Mouse (Mus musculus) ES-CJ7 (cell line): ENCODE results near the gene Gm28044.
"Not testable (repeated sequence)": the region's sequence is repeated elsewhere in the genome, so short reads cannot be mapped to it uniquely, and the experiment has no call there.

Experiments
- DNase-seq: peaks from one replicate; pipeline ENCODE4 v3.0.0; 2011; ENCODE audit warnings: low read depth, low spot score

Gm28044 gene

DNA sequence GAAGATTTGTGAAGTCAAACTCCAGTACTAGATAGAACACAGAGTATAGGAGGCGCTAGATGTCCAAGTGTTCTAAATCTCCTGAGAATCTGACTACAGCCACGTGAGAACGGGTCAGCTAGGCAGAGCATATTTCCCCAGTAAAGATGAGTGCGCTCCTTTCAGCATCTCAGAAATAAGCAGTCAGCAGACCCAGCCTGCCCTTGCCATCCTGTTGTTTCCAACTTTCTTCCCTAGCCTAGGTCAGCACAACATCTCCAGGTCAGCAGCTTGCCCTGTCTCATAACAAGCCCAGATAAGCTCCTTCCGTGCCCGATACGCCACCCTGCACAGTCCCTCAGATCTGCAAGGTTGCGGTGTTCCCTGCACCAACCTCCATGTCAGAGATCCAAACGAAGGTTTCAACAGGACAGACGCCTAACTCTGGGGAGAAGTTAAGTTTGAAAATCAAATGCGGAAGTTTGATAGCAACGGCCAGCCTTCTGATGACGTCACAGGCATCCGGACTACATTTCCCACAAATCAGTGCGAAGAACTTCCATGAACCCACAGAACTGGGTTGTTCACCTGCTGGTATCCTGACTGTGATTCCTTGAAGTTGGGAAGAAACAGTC is at the start of gene Gm28044, which contains the start of gene Zfp953:
Gene Gm28044, minus strand, starts transcription at position 406 of the 614 bp plus-strand sequence.
Gene Zfp953, minus strand, starts transcription at position 475 of the 614 bp plus-strand sequence.
- peak; percentile 85 for DNase-seq

DNA sequence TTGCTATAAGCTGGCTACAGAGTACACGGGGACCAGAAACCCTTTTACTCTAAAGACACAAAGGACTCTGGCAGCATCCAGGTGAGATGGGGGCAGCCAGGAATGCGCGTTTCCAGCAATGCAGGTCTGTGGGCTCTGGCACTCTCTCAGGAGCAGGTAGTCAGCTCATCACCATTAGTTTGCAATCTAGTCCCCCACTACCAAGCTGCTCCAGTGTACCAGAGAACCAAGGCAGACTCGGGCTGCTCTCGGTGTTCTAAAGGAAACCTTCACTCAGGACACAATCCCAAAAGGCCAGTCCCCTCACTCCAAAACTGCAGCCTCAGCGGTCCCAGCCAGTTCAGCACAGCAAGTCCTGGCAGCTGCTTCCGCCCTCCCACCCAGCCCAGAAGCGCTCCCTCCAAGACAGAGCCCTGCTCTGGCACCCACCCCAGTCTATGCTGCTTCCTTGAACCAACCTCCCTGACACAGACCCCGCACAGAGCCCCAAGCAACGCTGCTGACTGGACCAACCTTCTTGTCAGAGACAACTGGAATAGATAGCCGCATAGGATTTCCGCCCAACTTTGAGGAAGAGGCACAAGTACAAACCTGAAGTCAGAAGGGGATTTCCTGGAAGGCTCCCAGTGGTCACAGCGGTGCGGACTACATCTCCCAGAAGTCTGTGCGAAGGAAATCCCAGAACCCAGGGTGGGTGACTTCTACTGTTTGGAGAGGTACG is 39.0 kb upstream of the Gm28044 start, which contains the start of gene Zfp429:
Gene Zfp429, minus strand, starts transcription at position 637 of the 721 bp plus-strand sequence.
- DNase-seq = peak; percentile 40

DNA sequence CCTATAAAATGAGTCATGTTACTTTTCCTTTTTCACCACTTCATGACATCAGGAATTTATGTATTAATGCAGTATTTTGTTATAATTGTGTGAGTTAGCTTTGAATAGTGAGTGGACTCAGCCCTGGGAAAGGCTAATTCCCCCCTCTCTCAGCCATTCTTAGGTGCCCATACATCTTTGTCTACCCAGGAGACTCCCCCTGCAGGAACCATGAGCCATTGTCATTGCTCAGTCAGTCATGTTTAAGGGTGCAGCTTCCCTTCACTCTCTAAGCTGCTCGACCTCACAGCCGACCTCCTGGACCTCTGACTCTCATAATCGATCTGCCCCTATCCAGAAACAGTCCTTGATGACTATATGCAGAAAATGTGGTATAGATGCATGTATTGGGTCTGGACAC is 15.9 kb upstream of the Gm28044 start:
- not testable (repeated sequence) for DNase-seq

DNA sequence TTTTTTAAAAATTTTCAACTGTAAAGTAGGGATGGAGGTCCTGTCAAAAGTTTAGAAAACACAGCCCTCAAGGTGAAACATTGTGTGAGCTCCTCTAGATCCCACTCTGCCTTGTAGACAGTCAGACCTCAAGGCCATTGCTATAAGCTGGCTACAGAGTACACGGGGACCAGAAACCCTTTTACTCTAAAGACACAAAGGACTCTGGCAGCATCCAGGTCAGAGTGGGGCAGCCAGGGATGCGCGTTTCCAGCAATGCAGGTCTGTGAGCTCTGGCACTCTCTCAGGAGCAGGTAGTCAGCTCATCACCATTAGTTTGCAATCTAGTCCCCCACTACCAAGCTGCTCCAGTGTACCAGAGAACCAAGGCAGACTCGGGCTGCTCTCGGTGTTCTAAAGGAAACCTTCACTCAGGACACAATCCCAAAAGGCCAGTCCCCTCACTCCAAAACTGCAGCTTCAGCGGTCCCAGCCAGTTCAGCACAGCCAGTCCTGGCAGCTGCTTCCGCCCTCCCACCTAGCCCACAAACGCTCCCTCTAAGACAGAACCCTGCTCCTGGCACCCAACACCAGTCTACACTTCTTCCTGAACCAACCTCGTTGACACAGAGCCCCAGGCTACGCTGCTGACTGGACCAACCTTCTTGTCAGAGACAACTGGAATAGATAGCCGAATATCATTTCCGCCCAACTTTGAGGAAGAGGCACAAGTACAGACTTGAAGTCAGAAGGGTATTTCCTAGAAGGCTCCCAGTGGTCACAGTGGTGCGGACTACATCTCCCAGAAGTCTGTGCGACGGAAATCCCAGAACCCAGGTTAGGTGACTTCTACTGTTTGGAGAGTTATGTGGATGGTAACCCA is 14.9 kb upstream of the Gm28044 start, which contains the start of the genes Gm28041 and Zfp456:
Gene Gm28041, minus strand, starts transcription at position 684 of the 862 bp plus-strand sequence.
Gene Zfp456, minus strand, starts transcription at position 761 of the 862 bp plus-strand sequence.
- DNase-seq = peak; percentile 66

DNA sequence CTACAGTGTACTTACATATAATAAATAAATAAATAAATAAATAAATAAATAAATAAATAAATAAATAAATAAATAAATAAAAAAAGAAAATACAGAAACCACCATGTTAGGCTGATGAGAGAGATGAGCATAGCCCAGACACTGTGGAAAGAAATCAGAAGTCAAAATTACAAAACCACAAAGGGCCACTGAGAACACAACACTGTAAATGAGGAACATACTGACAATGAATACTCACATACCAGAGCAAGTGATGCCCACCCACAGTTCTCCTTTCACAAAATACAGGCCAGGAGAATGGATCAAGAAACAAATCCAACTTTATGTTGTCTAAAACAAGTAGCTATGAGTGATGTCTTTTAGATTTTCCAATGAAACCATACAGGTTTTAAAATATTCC is 8.5 kb downstream of the Gm28044 start:
- no peak for DNase-seq

DNA sequence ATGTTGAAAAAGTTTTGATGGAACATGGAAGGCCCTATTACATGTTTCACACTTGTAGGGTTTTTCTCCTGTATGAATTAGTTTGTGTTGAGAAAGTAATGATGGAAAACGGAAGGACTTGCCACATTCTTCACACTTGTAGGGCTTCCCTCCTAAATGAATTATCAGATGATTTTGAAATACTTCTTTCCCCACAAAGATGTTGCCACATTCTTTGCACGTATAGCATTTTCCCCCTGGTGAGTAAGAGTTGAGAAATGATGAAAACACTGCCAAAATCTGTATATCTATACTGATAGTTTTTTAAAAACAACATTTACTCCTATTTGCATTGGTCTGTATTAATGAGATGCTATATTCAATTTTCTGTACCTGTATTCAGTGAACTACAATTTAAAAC is 16.9 kb downstream of the Gm28044 start:
- no peak for DNase-seq

DNA sequence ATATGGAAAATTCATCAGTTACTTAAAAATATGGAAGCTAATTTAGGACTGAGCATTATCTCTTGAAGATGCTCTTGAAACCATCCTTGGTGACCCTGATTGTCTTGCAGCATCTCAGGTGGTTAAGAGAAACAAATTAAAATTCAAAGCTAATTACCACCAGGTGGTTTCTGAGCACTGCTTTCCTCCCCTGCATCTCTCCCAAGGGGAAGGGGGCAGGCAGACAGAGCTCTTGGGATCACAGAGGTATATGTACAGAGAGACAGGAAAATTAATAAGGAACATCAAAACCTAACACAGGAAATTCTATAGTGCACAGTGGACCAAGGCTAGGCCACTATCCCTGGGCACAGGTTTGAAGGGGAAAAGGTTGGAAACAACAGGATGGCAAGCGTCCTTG is 27.5 kb downstream of the Gm28044 start:
- DNase-seq = no peak

DNA sequence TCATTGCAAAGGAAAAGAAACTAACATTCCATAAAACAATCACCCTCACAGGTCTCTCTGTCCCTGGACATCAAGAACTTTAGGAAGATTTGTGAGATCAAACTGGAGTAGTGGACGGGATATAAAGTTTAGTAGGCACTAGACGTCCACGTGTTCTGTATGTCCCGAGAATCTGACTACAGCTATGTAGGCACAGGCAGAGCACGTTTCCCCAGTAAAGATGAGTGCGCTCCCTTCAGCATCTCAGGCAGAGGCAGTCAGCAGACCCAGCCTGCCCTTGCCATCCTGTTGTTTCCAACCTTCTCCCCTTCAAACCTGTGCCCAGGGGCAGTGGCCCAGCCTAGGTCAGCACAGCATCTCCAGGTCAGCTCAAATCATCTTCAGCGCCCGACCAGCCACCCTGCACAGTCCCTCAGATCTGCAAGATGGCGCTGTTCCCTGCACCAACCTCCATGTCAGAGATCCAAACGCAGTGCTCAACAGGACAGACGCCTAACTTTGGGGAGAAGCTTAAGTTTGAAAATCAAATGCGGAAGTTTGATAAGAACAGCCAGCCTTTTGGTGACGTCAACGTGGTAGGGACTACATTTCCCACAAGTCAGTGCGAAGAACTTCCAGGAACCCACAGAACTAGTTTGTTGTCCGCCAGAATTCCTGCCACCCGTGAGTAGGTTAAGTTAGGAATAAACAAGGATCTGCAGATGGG is 28.2 kb downstream of the Gm28044 start, which contains the start of gene Zfp595:
Gene Zfp595, minus strand, starts transcription at position 552 of the 706 bp plus-strand sequence.
- peak; percentile 88 for DNase-seq

DNA sequence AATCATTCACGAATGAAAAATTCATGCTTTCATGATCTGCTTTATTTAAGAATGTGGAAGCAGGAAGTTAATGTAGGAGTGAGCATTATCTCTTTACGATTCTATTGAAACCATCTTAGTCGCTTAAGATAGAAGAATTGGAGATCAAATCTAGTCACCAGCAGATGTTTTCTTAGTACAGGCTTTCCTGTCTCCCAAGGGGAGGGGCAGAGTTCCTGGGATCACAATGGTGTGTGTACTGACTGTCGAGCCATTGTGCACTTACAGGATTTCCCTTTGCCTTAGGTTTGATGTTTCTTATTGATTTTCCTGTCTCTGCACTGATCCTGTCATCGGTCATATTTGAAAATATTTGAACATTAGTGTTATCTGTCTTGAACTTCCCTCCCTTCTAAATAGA is 53.6 kb downstream of the Gm28044 start:
- DNase-seq = no peak

DNA sequence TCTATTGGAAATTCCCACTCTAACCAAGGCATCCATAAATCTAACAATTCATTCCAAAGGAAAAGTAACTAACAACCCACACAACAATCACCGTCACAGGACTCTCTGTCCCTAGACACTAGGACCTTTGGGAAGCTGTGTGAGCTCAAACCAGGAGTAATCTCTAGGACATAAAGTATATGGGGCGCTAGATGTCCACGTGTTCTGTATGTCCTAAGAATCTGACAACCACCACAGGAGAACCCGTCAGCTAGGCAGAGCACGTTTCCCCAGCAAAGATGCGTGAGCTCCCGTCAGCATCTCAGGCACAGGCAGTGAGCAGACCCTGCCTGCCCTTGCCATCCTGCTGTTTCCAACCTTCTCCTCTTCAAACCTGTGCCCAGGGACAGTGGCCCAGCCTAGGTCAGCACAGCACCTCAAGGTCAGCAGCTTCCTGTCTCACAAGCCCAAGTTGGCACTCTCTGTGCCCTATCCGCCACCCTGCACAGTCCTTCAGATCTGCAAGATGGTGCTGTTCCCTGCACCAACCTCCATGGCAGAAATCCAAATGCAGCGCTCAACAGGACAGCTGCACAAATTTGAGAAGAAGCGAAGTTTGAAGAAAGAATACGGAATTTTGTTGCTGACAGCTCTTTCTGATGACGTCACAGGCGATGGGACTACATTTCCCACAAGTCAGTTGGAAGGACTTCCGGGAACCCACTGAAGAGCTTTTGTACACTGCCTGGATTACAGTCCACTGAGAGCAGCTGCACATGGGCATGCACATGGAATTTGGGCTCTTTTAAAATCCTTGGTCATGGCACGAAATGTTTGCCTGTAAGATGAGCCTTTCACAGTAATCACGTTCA is 54.3 kb downstream of the Gm28044 start, which contains the start of gene Zfp457:
Gene Zfp457, minus strand, starts transcription at position 664 of the 851 bp plus-strand sequence.
- DNase-seq = peak; percentile 90

DNA sequence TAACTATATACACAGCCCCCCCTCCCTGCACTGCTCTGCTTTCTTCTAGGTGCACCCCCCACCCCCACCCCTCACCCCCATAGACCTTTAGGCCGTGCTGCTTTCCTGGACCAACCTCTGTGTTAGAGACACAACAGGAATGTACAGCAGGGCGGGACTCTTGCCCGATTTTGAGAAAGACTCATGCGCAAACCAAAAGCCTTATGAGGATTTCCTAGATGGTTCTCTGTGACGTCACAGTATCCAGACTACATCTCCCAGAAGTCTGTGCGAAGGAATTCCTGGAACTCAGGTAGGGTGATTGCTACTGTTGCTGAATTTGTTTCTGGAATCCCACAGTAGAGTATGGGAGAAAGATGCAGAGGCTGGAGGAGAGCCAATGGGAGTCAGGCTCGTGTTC is 82.0 kb downstream of the Gm28044 start, which contains the start of gene Zfp458:
Gene Zfp458, minus strand, starts transcription at position 153 of the 400 bp plus-strand sequence.
- peak; percentile 86 for DNase-seq

DNA sequence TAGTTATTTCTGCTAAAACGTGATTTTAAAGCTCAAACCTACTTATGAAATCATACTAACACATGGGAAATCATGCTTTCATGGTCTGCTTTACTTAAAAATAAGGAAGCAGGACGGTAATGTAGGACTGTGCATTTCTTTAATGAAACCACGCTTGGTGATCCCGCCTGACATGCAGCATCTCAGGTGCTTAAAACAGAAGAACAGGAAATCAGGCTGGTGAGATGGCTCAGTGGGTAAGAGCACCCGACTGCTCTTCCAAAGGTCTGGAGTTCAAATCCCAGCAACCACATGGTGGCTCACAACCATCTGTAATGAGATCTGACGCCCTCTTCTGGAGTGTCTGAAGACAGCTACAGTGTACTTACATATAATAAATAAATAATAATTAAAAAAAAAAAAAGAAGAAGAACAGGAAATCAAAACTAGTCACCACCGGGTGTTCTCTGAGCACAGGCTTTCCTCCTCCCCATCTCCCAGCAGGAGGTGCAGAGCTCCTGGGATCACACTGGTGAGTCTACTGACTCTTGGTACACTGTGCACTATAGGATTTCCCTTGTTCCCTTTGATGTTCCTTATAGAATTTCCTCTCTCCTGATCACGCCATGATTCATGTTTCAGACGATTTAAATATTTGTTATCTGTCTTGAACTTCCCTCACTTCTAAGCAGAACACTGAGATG is 90.8 kb downstream of the Gm28044 start:
- not testable (repeated sequence) for DNase-seq

DNA sequence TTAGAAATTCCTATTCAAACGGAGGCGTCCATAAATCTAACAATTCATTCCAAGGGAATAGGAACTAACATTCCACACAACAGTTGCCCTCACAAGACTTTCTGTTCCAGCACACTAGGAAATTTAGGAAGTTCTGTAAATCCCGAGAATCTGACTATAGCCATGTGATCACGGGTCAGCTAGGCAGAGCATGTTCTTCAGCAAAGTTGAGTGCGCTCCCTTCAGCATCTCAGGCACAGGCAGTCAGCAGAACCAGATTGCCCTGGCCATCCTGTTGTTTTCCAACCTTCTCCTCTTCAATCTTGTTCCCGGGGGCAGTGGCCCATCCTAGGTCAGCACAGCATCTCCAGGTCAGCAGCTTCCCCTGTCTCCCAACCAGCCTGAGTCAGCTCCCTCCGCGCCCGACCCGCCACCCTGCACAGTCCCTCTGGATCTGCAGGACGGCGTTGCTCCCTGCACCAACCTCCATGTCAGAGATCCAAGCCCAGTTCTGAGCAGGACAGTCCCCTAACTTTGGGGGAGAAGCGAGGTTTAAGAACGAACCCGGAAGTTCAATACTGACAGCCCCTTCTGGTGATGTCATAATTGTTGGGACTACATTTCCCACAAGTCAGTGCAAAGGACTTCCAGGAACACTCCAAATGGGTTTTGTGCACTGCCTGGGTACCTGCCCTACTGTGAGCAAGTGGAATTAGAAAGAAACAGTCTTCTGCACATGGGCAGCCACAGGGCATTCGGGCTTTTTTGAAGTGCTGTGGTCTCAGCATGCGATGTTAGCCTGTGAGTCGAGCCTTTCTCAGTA is 91.6 kb downstream of the Gm28044 start:
- peak; percentile 82 for DNase-seq
